Mouse (Mus musculus): ENCODE data around the gene Pten.
"Not testable (repeated sequence)": the region's sequence is repeated elsewhere in the genome, so short reads cannot be mapped to it uniquely, and the experiment has no call there.

Pten gene

GRCm38 (mm10) chr19:32804703-32805102 is 47.4 kb downstream of the Pten start:
- no peak for DNase-seq (ENCODE audit: inconsistent age in 2 of 2, low spot score in 1 of 2)

GRCm38 (mm10) chr19:32807610-32808009 is 50.3 kb downstream of the Pten start:
- no peak for DNase-seq (ENCODE audit: inconsistent age in 2 of 2, low spot score in 1 of 2)

- no peak for DNase-seq (ENCODE audit: inconsistent age in 2 of 2, low spot score in 1 of 2)
These were observed 51.4 kb downstream of the Pten start for GRCm38 (mm10) chr19:32808690-32809089.

GRCm38 (mm10) chr19:32809117-32809516 is 51.8 kb downstream of the Pten start:
- DNase-seq (ENCODE audit: inconsistent age in 2 of 2, low spot score in 1 of 2) = no peak

- DNase-seq (ENCODE audit: inconsistent age in 2 of 2, low spot score in 1 of 2) = no peak
These were observed 61.5 kb downstream of the Pten start for GRCm38 (mm10) chr19:32818759-32819158.

- DNase-seq (ENCODE audit: inconsistent age in 2 of 2, low spot score in 1 of 2) = not testable (repeated sequence)
These were observed 65.7 kb downstream of the Pten start for GRCm38 (mm10) chr19:32822959-32823358.

- DNase-seq (ENCODE audit: inconsistent age in 2 of 2, low spot score in 1 of 2) = no peak
These were observed 69.3 kb downstream of the Pten start for GRCm38 (mm10) chr19:32826616-32827015.

GRCm38 (mm10) chr19:32829871-32830270 is 72.6 kb downstream of the Pten start:
- no peak for DNase-seq (ENCODE audit: inconsistent age in 2 of 2, low spot score in 1 of 2)

- no peak for DNase-seq (ENCODE audit: inconsistent age in 2 of 2, low spot score in 1 of 2)
These were observed 74.0 kb downstream of the Pten start for GRCm38 (mm10) chr19:32831286-32831685.

- DNase-seq (ENCODE audit: inconsistent age in 2 of 2, low spot score in 1 of 2) = no peak
These were observed 83.2 kb downstream of the Pten start for GRCm38 (mm10) chr19:32840491-32840890.

GRCm38 (mm10) chr19:32844486-32844885 is 87.2 kb downstream of the Pten start:
- no peak for DNase-seq (ENCODE audit: inconsistent age in 2 of 2, low spot score in 1 of 2)

GRCm38 (mm10) chr19:32848041-32848440 is 90.7 kb downstream of the Pten start:
- no peak for DNase-seq (ENCODE audit: inconsistent age in 2 of 2, low spot score in 1 of 2)

GRCm38 (mm10) chr19:32852306-32852705 is 95.0 kb downstream of the Pten start:
- no peak for DNase-seq (ENCODE audit: inconsistent age in 2 of 2, low spot score in 1 of 2)

GRCm38 (mm10) chr19:32861675-32862575 is 104.6 kb downstream of the Pten start:
- no peak for DNase-seq (ENCODE audit: inconsistent age in 2 of 2, low spot score in 1 of 2)

GRCm38 (mm10) chr19:32866765-32867164 is 109.5 kb downstream of the Pten start:
- no peak for DNase-seq (ENCODE audit: inconsistent age in 2 of 2, low spot score in 1 of 2)

GRCm38 (mm10) chr19:32867181-32867897 is 110.0 kb downstream of the Pten start:
- no peak for DNase-seq (ENCODE audit: inconsistent age in 2 of 2, low spot score in 1 of 2)

GRCm38 (mm10) chr19:32868560-32868959 is 111.3 kb downstream of the Pten start:
- no peak for DNase-seq (ENCODE audit: inconsistent age in 2 of 2, low spot score in 1 of 2)

GRCm38 (mm10) chr19:32869053-32869680 is 111.9 kb downstream of the Pten start:
- DNase-seq (ENCODE audit: inconsistent age in 2 of 2, low spot score in 1 of 2) = no peak

GRCm38 (mm10) chr19:32873904-32874637 is 116.8 kb downstream of the Pten start:
- no peak for DNase-seq (ENCODE audit: inconsistent age in 2 of 2, low spot score in 1 of 2)

Data from adrenal gland, adult (tissue).